Mouse (Mus musculus): ENCODE measurements at regions not wholly inside any gene's neighbourhood (a gene's known extent, or its start where the extent isn't known, plus 50 kb on each side); places are given as distances from the start of the nearest gene placed in this dataset.
A peak's percentile ranks its signal among the peaks of the same experiment; 100 is the strongest.

DNA sequence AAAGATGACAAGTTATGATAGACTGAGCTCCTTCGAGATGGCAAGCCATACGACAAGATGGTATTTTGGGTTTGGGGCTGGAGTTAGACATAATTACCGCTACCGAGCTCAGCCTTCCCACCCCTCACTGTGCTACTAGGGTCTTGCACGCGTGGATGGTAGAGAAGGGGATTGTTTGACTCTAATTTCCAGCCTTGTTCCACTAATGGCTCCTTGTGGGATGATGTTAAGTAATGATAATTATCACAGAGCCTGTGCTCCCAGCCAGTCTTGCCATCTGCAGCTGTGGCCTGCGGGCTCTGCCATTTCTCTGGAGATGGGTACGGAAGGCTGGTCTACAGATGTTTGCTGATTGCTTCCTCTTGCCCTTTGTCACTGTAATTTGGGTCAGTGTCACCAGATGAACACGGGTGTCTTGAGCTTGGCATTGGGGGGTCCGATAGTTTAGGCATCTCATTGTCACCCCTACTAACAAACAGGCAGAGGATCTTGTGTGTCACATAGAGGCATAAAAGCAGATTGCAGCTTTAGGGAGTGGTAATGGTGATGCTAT, 108.8 kb upstream of the Ctbp2 start:
- no peak for DNase-seq (ENCODE audit: low spot score)

DNA sequence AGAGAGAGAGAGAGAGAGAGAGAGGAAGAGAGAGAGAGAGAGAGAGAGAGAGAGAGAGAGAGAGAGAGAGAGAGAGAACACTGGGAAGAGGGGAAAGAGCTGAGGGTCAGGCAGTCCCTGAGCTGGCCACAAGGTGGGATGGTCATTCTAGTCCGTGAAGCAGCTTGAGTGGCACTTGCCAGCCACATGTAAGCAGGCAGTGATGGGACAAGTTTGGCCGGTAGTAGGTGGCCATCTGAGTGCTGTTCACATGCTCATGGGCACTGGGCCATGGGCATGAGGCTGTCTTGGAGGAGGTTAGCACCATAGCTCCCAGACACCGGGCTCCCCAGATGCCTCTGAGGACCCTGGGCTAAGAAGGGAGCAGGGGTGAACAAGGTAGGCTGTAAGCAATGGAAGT, 106.7 kb upstream of the Ctbp2 start:
- DNase-seq (ENCODE audit: low spot score): no peak

DNA sequence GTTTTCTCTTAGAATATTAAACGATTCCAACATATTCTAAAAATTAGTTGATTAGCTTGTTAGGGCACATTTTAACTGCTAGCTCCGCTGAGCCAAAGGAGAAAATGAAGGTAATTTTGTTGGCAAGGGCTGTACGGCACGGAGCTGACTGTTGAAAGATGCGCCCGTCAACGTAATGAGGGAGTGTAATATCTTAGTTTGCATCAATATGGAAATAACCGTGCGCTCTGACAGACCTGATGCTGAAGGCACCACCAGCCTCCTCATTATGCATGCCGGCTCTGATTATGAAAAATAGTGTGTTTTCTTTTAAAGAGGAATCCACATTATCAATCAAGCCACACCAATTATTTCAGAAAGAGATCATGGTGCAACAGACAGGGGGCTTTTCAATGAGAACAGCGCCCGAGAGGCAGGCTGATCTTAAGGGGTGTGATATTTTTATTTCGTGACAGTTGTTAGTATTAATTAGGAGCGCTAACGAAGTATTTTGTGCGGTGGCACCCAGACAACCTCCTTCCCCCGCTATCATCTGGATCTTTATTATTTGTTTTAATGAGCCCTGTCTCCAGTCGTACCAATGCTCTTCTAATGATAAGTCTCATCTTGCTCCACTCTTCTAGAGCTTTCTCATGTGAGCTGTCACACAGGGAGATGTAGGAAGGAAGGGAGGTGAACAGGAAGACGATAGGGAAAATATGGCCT, 99.9 kb upstream of the Ctbp2 start:
- DNase-seq (ENCODE audit: low spot score): no peak

DNA sequence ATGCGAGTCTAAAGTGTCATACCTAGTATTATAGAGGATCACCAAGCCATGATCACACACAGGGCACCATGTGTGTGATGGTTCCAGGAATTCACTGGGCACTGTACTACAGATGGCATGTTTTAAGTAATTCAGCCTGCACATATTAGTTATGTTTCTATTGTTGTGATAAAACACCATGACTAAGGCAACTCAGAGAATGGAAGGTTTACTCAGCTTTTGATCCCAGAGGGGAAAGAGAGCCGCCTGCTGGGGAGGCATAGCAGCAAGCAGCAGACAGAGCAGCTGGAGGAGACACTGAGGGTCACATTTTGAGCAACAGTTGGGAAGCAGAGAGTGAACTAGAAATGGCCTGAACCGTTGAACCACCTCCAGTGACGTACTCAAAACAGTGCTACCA, 88.2 kb upstream of the Ctbp2 start:
- no peak for DNase-seq (ENCODE audit: low spot score)

DNA sequence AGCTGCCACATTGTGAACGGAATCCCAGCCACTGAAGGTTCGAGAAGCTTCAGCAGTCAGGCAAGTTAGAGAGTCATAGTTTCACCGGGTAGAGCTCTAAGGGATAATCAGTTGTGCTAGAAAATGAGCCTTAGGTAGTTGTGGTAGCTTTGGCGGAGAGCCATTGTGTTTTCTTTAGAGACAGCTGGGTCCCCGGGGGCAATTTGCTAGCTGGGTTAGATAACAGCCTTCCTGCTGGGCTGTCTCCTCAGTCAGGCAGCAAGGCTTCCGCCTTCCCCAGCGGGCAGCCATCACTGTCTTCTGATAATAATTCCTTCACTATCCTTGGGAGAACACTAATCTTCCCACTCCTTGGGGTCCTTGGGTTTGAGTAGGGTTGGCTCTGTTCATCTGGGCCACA, 81.5 kb upstream of the Ctbp2 start:
- no peak for DNase-seq (ENCODE audit: low spot score)

DNA sequence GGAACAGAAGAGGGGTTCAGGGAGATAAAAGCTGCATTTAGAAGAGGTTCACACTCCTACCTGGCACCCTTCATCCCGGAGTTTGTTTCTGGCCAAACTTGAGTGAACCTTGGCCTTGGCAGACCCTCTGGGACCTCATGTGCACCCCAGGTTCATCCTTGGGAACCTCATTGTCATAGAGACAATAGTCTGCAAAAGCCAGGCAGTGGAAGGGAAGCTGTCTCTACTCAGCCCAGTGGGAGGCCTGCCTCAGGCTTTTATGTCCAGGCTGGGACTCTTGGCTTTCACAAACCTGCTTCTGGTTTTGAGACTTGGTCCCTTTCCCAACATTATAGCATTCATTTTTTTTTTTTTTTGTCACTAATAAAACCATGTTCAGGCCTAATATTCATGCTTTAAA, 80.3 kb upstream of the Ctbp2 start:
- DNase-seq (ENCODE audit: low spot score): no peak

DNA sequence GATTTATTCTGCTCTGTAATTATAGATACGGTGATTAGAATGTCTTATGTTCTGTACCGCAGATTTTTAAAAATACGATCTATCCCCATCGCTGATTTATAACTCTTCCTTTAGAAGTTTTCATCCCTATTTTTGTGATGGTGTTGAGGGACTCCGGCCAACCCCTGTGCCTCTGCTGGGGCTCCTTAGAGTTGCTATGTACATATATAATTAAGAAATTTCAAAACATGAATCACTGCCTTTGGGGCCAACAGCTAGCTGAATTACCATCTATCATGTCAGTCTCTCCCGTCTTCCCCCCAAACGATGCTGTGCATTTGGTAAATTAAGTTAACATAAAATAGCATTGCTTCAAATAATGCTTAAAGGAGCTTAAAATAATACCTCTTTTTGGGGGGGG, 79.8 kb upstream of the Ctbp2 start:
- DNase-seq (ENCODE audit: low spot score): no peak

DNA sequence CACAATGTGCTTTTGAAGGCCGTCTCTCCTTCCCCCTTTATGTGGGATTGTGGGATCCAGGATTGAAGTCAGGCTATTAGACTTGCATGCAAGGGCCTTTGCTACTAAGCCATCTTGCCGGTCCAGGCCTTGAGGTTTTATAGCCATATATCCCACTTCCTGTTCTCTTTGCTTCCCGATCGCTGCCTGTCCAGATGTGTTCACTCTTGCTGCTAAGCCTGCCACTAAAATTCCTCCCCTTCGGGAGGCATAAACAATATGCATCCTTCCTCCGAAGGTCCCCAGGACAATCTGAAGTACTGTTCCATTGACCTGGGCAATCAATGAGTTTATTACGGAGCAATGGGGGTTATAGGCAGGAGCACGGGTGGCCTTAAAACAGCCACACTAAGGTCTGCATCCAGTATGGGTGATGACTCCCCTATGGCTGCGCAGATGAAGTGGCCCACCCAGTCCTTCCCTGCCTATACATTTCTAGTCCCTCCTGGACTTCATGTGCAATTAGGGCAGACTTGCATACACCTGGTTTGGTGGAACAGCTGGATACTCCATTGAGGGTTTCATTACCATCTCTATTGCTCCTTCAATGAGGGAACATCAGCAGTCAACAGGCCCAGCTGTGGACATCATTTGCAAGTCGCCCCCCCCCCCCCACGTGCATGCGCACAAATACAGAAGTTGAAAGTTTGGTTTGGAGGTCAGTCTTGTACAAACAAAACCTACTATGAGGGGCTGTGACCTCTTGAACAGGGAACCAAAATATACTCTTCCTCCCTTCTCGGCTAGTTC, 78.1 kb upstream of the Ctbp2 start:
- no peak for DNase-seq (ENCODE audit: low spot score)

DNA sequence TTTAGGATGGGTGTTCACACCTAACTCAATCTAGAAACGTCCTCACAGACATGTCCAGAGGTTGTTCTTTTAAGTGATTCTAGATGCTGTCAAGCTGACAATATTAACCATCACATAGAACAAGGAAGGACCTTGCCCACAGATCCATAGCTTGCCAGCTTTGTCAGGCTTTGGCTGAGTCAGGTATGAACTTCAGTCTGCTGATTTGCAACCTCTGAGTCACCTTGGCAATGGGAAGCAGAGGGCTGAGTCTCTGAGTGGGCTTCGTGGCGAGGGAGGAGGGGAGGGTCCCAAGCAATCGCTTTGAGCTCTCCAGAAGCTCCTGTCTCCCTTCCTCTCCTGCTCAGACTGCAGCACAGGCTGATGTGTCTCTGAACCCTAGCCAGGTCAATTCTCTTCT, 74.9 kb upstream of the Ctbp2 start:
- no peak for DNase-seq (ENCODE audit: low spot score)

DNA sequence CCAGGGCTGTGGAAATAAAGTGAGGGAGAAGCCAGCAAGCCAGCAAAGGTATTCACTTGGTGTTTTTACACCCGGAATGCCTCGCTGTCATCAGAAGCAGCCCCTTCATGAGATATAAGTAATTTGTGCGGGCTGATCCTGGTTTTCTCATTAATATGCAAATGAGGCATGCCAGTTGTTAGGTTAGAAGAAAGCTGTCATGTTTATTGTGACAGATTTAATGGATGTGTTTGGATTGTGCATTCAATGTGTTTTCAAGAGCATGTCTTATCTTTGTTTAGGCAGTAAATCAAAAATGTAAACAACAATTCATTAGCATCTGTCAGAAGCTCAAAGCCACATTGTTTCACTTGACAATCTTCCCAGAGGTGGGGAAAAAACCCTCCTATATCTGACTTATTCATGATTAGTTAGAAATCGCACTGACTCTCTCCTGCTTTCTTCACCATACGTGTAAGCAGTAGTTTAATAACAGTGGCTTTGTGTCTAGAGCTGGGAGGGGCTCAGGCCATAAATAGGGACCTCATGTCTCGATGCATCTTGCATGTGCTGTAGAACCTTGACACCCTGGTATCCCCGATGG, 65.8 kb upstream of the Ctbp2 start:
- DNase-seq (ENCODE audit: low spot score): no peak

DNA sequence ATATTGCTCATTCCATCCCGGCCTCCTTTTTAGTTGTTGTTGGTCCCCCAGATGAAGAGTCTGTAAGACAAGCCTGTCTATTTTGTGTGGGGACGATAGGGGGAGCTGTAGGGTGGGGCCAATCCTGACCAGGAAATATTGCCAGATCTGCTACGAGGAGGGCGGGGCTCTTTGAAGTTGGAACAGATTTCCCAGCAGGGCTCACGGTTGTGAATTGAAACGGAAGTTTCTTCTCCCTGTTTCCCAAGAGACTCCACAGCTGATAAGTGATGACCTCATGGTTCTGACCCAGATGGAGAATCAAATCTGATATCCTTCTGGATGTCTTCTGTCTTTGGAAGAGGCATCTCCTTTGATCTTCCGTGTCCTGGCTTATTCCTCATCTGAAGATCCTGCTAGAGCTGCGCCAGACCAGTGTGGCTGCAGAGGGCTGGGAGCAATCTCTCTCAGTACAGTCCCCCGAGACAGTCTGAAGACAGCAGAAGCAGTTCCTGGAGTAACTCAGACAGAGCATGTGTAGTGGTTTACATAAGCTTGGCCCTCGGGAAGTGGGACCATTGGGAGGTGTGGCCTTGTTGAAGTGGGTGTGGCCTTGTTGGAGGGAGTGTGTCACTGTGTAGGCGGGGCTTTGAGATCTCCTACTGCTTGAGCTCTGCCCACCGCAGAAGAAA, 61.9 kb upstream of the Ctbp2 start:
- DNase-seq (ENCODE audit: low spot score): peak; percentile 76

DNA sequence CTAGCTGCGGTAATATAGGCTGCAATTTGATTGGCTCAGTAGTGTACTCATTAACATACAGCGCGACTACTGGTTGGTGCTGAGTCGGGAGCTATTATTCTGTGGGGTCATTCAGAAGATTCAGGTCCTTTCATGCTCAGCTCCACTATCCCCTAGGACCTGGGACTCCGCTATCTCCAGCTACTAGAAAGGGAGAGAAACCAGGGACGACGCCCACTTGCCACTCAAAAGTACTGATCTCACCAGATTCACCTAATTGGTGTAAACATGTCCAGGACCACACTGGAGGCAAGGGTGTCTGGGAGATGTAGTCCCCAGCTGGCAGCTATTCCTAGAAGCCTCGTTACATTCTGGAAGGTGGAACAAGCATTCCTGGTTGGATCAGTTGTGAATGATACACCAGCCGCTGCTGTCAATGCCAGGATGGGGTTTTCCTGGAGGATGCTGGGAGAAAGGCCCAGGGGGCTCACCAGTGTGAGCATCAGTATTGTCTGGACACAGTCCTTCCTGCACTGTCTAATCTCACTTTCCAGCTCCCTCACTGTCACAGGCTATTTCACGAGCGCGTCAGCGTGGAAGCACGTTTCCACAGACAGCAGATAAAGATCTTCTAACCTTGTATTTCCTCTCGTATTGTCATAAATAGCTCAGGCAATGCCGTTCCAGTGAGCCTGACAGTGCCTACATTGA, 60.9 kb upstream of the Ctbp2 start:
- no peak for DNase-seq (ENCODE audit: low spot score)

DNA sequence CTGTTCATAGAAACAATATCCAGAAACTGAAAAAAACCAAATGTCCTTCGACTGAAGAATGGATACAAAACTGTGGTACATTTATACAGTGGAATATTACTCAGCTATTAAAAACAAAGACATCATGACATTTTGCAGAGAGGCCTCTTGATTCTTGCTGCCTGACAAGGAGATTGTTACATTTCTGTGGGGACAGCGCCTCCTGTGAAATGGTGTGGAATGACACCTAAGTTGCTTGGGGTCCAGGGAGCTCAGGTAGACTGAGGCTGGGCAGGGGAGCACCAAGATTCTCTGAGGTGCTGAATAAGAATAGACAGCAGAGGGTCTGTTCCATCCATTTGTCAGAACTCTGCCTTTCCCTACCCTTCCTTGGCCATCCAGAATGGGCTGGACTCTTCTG, 57.2 kb upstream of the Ctbp2 start:
- no peak for DNase-seq (ENCODE audit: low spot score)

DNA sequence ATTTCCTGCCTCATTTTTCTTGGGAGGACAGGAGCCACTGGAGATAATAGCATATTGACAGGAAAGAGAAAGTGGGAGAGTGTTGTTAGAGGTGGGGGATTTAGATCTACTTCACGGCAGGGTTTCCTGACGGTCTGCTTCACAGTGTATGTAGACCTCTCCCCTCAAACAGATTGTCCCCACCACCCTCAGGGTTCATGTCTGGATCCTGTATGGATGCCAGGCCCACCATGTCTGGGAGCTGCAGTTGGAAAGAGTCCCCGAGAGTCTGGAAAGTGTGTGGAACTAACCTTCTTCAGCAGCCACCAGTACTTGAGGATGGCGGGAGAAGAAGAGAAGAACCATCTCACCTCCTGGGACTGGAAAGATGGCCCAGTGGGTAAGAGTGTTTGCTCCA, 53.0 kb upstream of the Ctbp2 start:
- no peak for DNase-seq (ENCODE audit: low spot score)

DNA sequence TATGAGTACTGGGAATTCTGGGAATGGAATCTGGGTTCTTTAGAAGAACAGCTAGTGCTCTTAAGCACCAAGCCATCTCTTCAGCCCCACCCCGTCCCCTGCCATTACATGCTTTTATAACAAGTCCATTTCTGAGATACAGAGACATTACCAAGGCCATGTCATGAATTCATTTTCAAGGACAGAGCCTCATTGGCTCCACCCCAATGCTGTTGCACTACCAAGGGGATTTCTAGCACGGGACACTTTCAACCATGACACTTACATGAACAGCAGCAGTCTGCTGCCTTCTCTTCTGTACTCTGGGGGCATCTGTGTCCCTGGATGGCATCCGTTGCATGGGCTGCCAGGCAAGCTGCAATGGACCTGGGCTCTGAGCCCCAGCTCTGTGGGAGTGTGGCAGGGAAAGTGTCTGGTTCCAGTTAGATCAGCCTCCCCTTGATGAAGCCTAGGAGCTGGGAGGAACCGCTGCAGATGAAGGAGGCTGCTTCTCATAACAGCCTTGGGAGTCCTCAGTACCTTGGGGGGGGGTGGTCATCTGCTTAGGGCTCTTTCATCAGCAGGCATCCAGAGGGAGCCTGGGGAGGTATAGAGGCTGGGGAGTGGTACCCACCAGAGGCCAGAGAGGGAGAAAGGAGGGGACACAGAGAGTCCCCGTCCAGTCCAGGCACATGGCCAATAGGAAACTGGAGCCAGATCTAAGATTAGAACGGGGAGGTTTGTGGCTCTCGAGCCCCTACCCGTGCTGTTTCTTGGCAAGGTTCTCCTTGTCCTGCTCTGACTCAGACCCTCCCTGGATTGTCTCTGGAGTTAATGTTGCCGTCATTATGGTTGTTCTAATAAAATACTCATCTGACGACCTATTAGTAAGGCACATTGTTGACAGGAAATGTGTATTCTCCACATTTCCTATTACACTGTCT, 52.4 kb upstream of the Ctbp2 start:
- peak; percentile 39 for DNase-seq (ENCODE audit: low spot score)
